In genomic region chr11:18014610-18015009, GRCm38 (mm10) we compare ENCODE assay signal across 11 mouse cellular contexts.
DNase-seq lines count a peak whose midpoint lies in the region; ATAC-seq lines count a peak whose summit lies in the region.
"Had no signal": no experiment of that assay in that cellular context is flagged by ENCODE, and none has a peak within 500 bp of the region (broad histone marks: within the 10 kb centered on the region; RNA-seq: fewer than 3 reads in every experiment).

No protein-coding gene starts in this region.

- H3K4me3 ChIP-seq in embryonic facial prominence, embryonic 10.5 days = 0 out of 2 replicates have a peak overlapping the region, but pooled peaks have one; percentile 5
- no peak overlapping the region for H3K4me3 ChIP-seq in hindbrain, embryonic 16.5 days (ENCODE audit: low read length)
- no peak overlapping the region for H3K4me3 ChIP-seq in neural tube, embryonic 11.5 days (ENCODE audit: low read depth, low read length)
- H3K4me3 ChIP-seq: gastrocnemius, adult 2 months had no signal

- no peaks in the 10 kb centered on the region for H3K9me3 ChIP-seq in embryonic facial prominence, embryonic 10.5 days
- H3K9me3 ChIP-seq in hindbrain, embryonic 16.5 days (ENCODE audit: control insufficient read depth, low read length) = no peaks in the 10 kb centered on the region
- no peaks in the 10 kb centered on the region for H3K9me3 ChIP-seq in neural tube, embryonic 11.5 days (ENCODE audit: control insufficient read depth, low read length)

- DNase-seq in embryo, embryonic 10 days (ENCODE audit: low spot score) = peak; percentile 21
- no peak for DNase-seq in embryo, embryonic 10.5 days (ENCODE audit: low spot score)
- DNase-seq in embryonic facial prominence, embryonic 10.5 days (ENCODE audit: low spot score) = peak; percentile 27
- DNase-seq in neural tube, embryonic 11.5 days (ENCODE audit: low spot score) = peak; percentile 16
- DNase-seq in heart, adult 8-10 months (ENCODE audit: low spot score) = no peak
- DNase-seq in adrenal gland, postnatal 4 days (ENCODE audit: low spot score in 2 of 2) = no peak
- DNase-seq in frontal cortex, adult 2 months (ENCODE audit: extremely low spot score in 1 of 2, low spot score in 1 of 2) = no peak
- DNase-seq: B cell, adult 2 months; gastrocnemius, adult 2 months had no signal

- H3K36me3 ChIP-seq in embryonic facial prominence, embryonic 10.5 days (replicated peaks) = no peaks in the 10 kb centered on the region
- no peaks in the 10 kb centered on the region for H3K36me3 ChIP-seq in hindbrain, embryonic 16.5 days (ENCODE audit: control insufficient read depth, insufficient read depth, low read length)
- H3K36me3 ChIP-seq in neural tube, embryonic 11.5 days (ENCODE audit: control insufficient read depth, insufficient read depth, low read length) = no peaks in the 10 kb centered on the region

- H3K4me2 ChIP-seq in hindbrain, embryonic 16.5 days (ENCODE audit: low read length) = peak overlapping the region; percentile 5; the same call in 1 of the 2 replicates
- H3K4me2 ChIP-seq in neural tube, embryonic 11.5 days (ENCODE audit: low read depth) = peak overlapping the region; percentile 22

- no peaks in the 10 kb centered on the region for H3K27me3 ChIP-seq in embryonic facial prominence, embryonic 10.5 days (replicated peaks; ENCODE audit: low read depth, poor library complexity, severe bottlenecking)
- H3K27me3 ChIP-seq in hindbrain, embryonic 16.5 days (replicated peaks; ENCODE audit: control insufficient read depth, insufficient read depth, low read length) = no peaks in the 10 kb centered on the region
- H3K27me3 ChIP-seq in neural tube, embryonic 11.5 days (ENCODE audit: control insufficient read depth, insufficient read depth, low read length) = no peaks in the 10 kb centered on the region

- peaks cover 26% of the 10 kb centered on the region for H3K4me1 ChIP-seq in embryonic facial prominence, embryonic 10.5 days
- H3K4me1 ChIP-seq in hindbrain, embryonic 16.5 days (ENCODE audit: control insufficient read depth, insufficient read depth, low read depth, low read length) = peaks cover 8% of the 10 kb centered on the region
- peaks cover 13% of the 10 kb centered on the region for H3K4me1 ChIP-seq in neural tube, embryonic 11.5 days (ENCODE audit: control insufficient read depth, insufficient read depth, low read length)

- peak overlapping the region; percentile 14; the same call in 1 of the 2 replicates for H3K27ac ChIP-seq in embryonic facial prominence, embryonic 10.5 days (replicated peaks)
- H3K27ac ChIP-seq in hindbrain, embryonic 16.5 days (ENCODE audit: low read depth, low read length) = no peak overlapping the region
- no peak overlapping the region for H3K27ac ChIP-seq in neural tube, embryonic 11.5 days (ENCODE audit: low read depth, low read length)
- H3K27ac ChIP-seq: gastrocnemius, adult 2 months had no signal

- 18% methylated on average over 9 of the region's 9 CpGs for WGBS in embryonic facial prominence, embryonic 10.5 days
- WGBS in hindbrain, embryonic 16.5 days = 16% methylated on average over 9 of the region's 9 CpGs
- WGBS in neural tube, embryonic 11.5 days = 10% methylated on average over 9 of the region's 9 CpGs

- ATAC-seq in hindbrain, embryonic 16.5 days = peak; percentile 73
- ATAC-seq in neural tube, embryonic 11.5 days (ENCODE audit: insufficient read depth, low FRiP score, low TSS enrichment) = no peak
- ATAC-seq: lung, postnatal 0 days had no signal

- no peak overlapping the region for H3K9ac ChIP-seq in hindbrain, embryonic 16.5 days (ENCODE audit: low read depth, low read length)
- H3K9ac ChIP-seq in neural tube, embryonic 11.5 days (ENCODE audit: low read length) = no peak overlapping the region

Comparison
In these comparisons a context has a peak if more than half of its experiments do, and no peak if none do; other contexts are left out.
1. DNase-seq: peak in embryo, embryonic 10 days (single experiment), embryonic facial prominence, embryonic 10.5 days (single experiment) and neural tube, embryonic 11.5 days (single experiment); none in embryo, embryonic 10.5 days (single experiment), heart, adult 8-10 months (single experiment), adrenal gland, postnatal 4 days (0 of 2) and frontal cortex, adult 2 months (0 of 2).